Mouse (Mus musculus) liver, embryonic 13.5 days (tissue): ENCODE results near the gene St5. TPM values are rescaled to one million over a fixed set of nuclear protein-coding genes. Genes with fewer than 3 reads are reported as not detected.

Source experiments
- ATAC-seq: fragments of 200-750 bp; cut with Nextera tagmentation; 2 replicates; pipeline ENCODE4 v1.8.0; 2017; ENCODE audit warnings: low read depth, mild to moderate bottlenecking, moderate number of reproducible peaks, moderate library complexity
- DNase-seq: peaks from one replicate; pipeline ENCODE4 v3.0.0; 2022
- H3K27ac ChIP-seq: fragments of 300-500 bp; sonication (generic); 2 replicates; pipeline ENCODE4 v1.5.1; 2015; ENCODE audit warnings: moderate library complexity, mild to moderate bottlenecking, inconsistent platforms
- H3K27me3 ChIP-seq: fragments of 300-500 bp; sonication (generic); 2 replicates; pipeline ENCODE4 v1.6.1; 2015; ENCODE audit warnings: mild to moderate bottlenecking, inconsistent platforms
- H3K36me3 ChIP-seq: fragments of 300-500 bp; sonication (generic); 2 replicates; pipeline ENCODE4 v1.6.1; 2015; ENCODE audit warnings: mild to moderate bottlenecking, inconsistent platforms
- H3K4me1 ChIP-seq: fragments of 300-500 bp; sonication (generic); replicated peaks from 2 replicates; pipeline ENCODE4 v1.6.1; 2015; ENCODE audit warnings: inconsistent platforms
- H3K4me2 ChIP-seq: fragments of 300-500 bp; sonication (generic); 2 replicates; pipeline ENCODE4 v1.6.1; 2015; ENCODE audit warnings: inconsistent platforms, mild to moderate bottlenecking, moderate library complexity
- H3K4me3 ChIP-seq: fragments of 300-500 bp; sonication (generic); replicated peaks from 2 replicates; pipeline ENCODE4 v1.5.1; 2015; ENCODE audit warnings: mild to moderate bottlenecking, inconsistent platforms
- H3K9ac ChIP-seq: fragments of 300-500 bp; sonication (generic); 2 replicates; pipeline ENCODE4 v1.6.1; 2015; ENCODE audit warnings: mild to moderate bottlenecking, inconsistent platforms
- H3K9me3 ChIP-seq: fragments of 300-500 bp; sonication (generic); replicated peaks from 2 replicates; pipeline ENCODE4 v1.6.1; 2016; ENCODE audit warnings: inconsistent platforms
- WGBS: fragments of 180-500 bp; shearing (Covaris S2); methylation state at CpG from one replicate; pipeline ENCODE4 v1.1.7; 2015; ENCODE audit not compliant: insufficient replicate concordance; 5-methylcytosine and 5-hydroxymethylcytosine counted together
- polyA plus RNA-seq: library from polyadenylated mRNA; unstranded; fragments of >200 nt; fragmentation: Nextera tagmentation; extraction: Ambion mirVana; gene quantifications from 2 replicates; pipeline ENCODE4 v1.2.1, GENCODE M21; 2015

The St5 gene
- polyA plus RNA-seq: 16.5 and 20.3 TPM in 2 replicates

DNA sequence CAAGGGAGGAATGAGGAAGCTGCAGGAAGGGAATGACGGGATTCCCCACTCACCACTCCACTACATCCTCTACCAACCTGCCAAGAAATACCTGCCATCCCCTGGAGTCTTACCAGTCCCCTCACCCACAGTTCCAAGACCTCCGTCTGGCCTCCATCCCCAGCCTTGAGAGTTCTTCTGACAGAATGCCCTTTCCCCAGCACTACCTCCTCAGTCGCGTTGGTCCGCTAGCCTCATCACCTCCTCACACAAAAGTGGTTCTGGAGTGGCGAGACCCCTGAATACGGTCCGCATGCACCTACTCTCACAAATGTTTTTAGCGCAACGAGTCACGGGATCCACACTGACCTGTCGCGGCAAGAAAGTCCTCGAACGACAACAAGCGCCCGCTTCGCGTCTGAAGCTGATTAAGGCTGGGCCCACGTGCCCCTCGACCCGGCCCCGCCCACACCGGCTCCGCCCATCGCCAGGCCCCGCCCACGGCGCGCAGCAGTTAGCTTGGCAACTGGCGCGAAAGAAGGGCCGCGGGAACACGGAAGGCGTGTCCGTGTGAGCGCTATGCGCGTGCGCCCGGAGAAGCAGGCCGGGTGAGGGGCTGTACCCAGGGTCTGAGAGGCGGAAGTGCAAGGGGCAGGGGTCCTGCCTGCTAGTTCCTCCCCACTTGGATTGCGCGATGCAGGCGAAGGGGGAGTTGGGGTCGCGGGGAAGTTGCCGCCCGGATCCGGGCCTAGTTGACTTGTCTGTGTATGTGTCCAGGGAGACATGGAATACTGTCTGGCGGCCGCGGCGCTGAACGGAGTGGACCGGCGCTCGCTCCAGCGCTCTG lies at the start of gene St5, which contains the start of gene Akip1:
TSS of gene St5 (minus strand) at position 416 of the 826 bp plus-strand sequence.
TSS of gene Akip1 (plus strand) at position 501 of the 826 bp plus-strand sequence.
- Histone ChIP-seq H3K9me3 (no peaks in the 10 kb centered on the region), H3K4me3 (peak within 1 kb of the TSS; percentile 75), H3K9ac (peak within 1 kb of the TSS; percentile 87), H3K4me2 (peak within 1 kb of the TSS; percentile 82), H3K4me1 (peaks cover 49% of the 10 kb centered on the region), H3K27me3 (no peaks in the 10 kb centered on the region), H3K36me3 (peaks cover 19% of the 10 kb centered on the region), H3K27ac (peak within 1 kb of the TSS; percentile 77)
- peak; percentile 96 for DNase-seq
- peak; percentile 91 for ATAC-seq
- WGBS: under 1% methylated on average over 61 of the region's 61 CpGs

GRCm38 (mm10) chr7:109752008-109752925 lies 48.9 kb upstream of the St5 start, which contains the start of gene Tmem9b:
Gene Tmem9b (minus strand): TSS chr7:109752875.
- Histone ChIP-seq H3K4me3 (peak within 1 kb of the TSS; percentile 76), H3K4me2 (peak within 1 kb of the TSS; percentile 92), H3K9ac (peak within 1 kb of the TSS; percentile 87), H3K27ac (peak within 1 kb of the TSS; percentile 78), H3K4me1 (peaks cover 44% of the 10 kb centered on the region), H3K27me3 (no peaks in the 10 kb centered on the region), H3K36me3 (0 out of 2 replicates have a peak, but pooled peaks cover 7% of the 10 kb centered on the region), H3K9me3 (no peaks in the 10 kb centered on the region)
- under 1% methylated on average over 73 of the region's 74 CpGs for WGBS
- ATAC-seq (peak; percentile 90), DNase-seq (peak; percentile 70)

DNA sequence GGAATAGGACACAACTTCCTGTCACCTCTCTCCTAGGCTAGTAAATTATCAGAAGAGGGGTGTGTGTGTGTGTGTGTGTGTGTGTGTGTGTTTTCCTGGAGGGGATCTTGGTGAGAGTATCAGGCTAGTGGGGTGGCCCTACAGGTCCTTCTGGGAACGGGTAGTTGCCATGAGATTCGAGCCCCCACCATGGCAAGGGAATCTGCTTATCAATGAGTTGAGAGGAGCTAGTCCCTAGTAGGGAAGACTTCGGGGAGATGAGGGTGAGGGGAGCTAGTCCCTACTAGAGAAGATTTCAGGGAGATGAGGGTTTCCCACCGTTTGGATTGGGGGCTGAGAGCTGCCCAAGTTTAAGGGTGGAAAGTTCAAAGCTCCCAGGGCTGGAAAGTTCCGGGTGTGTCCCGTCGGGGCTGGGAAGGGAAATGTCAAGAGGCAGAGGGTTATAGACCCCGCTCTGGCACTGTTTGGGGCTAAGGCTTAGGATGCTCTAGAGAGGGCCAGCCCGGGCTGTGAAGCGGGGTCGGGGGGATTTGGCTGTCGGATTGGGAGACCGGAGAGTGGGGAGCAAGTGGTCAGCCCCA lies 48.1 kb upstream of the St5 start:
- WGBS: 2% methylated on average over 13 of the region's 13 CpGs
- H3K9me3 ChIP-seq: no peaks in the 10 kb centered on the region
- H3K4me3 ChIP-seq: peak overlapping the region; percentile 76
- ATAC-seq: peak; percentile 29
- no peaks in the 10 kb centered on the region for H3K27me3 ChIP-seq
- peak overlapping the region; percentile 92 for H3K4me2 ChIP-seq
- peak overlapping the region; percentile 78 for H3K27ac ChIP-seq
- peaks cover 44% of the 10 kb centered on the region for H3K4me1 ChIP-seq
- 0 out of 2 replicates have a peak, but pooled peaks cover 9% of the 10 kb centered on the region for H3K36me3 ChIP-seq
- no peak for DNase-seq
- H3K9ac ChIP-seq: peak overlapping the region; percentile 87

- Histone ChIP-seq H3K4me1 (peaks cover 18% of the 10 kb centered on the region), H3K36me3 (peaks cover 39% of the 10 kb centered on the region), H3K9me3 (no peaks in the 10 kb centered on the region), H3K4me3 (no peak overlapping the region), H3K9ac (no peak overlapping the region), H3K27me3 (no peaks in the 10 kb centered on the region), H3K4me2 (no peak overlapping the region), H3K27ac (no peak overlapping the region)
- ATAC-seq (no peak), DNase-seq (no peak)
- WGBS: 70% methylated on average over 1 of the region's 1 CpGs
Observed at GRCm38 (mm10) chr7:109747747-109748146, 44.3 kb upstream of the St5 start.

DNA sequence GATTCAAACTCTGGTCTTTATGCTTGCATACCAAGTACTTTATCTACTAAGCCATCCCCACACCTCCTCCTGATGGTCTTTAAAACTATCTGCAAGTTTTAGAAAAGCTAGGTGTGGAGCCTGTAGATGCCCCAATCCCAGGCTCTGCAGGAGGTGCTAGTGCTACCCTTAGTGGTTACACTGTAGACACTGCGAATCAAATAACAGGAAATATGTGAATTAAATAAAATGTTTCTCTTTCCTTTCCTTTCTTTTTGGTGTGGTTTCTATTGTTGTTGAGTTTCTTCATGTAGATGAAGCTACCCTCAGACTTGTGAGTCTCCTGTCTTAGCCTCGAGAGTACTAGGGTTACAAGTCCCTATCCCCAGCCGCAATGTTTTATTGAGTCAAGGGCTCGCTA lies 38.3 kb upstream of the St5 start:
- no peaks in the 10 kb centered on the region for H3K27me3 ChIP-seq
- no peak overlapping the region for H3K27ac ChIP-seq
- 80% methylated on average over 4 of the region's 4 CpGs for WGBS
- no peak overlapping the region for H3K4me2 ChIP-seq
- no peak overlapping the region for H3K4me3 ChIP-seq
- H3K9me3 ChIP-seq: no peaks in the 10 kb centered on the region
- no peak overlapping the region for H3K9ac ChIP-seq
- DNase-seq (no peak), ATAC-seq (no peak)
- peaks cover 55% of the 10 kb centered on the region for H3K36me3 ChIP-seq
- no peaks in the 10 kb centered on the region for H3K4me1 ChIP-seq

DNA sequence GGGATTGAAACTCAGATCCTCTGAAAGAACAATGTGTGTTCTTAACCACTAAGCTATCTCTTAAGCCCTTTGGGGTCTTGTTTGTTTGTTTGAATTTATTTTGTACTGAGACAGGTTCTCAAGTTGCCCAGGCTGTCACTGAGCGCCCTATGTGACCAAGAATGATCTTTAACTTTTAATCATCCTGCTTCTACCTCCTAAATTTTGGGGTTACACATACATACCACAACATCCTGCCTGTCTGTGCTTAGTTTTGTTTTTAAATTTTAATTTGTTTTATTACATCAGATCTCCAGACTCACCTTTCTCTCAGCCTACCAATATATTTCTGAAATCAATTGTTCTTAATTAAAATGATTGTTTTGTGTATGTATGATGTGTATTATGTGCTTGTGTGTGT lies 37.7 kb upstream of the St5 start:
- H3K27ac ChIP-seq: no peak overlapping the region
- no peak overlapping the region for H3K4me3 ChIP-seq
- no peaks in the 10 kb centered on the region for H3K9me3 ChIP-seq
- no peak overlapping the region for H3K9ac ChIP-seq
- no peak overlapping the region for H3K4me2 ChIP-seq
- H3K36me3 ChIP-seq: peaks cover 55% of the 10 kb centered on the region
- ATAC-seq (no peak), DNase-seq (no peak)
- H3K27me3 ChIP-seq: no peaks in the 10 kb centered on the region
- 68% methylated on average over 1 of the region's 1 CpGs for WGBS
- no peaks in the 10 kb centered on the region for H3K4me1 ChIP-seq

- no peaks in the 10 kb centered on the region for H3K9me3 ChIP-seq
- no peak for ATAC-seq
- no peak overlapping the region for H3K27ac ChIP-seq
- H3K4me1 ChIP-seq: no peaks in the 10 kb centered on the region
- WGBS: 68% methylated on average over 5 of the region's 5 CpGs
- no peak overlapping the region for H3K4me3 ChIP-seq
- no peak for DNase-seq
- no peak overlapping the region for H3K9ac ChIP-seq
- no peaks in the 10 kb centered on the region for H3K27me3 ChIP-seq
- H3K4me2 ChIP-seq: no peak overlapping the region
- peaks cover 57% of the 10 kb centered on the region for H3K36me3 ChIP-seq
Observed at GRCm38 (mm10) chr7:109739822-109740370, 36.5 kb upstream of the St5 start.

DNA sequence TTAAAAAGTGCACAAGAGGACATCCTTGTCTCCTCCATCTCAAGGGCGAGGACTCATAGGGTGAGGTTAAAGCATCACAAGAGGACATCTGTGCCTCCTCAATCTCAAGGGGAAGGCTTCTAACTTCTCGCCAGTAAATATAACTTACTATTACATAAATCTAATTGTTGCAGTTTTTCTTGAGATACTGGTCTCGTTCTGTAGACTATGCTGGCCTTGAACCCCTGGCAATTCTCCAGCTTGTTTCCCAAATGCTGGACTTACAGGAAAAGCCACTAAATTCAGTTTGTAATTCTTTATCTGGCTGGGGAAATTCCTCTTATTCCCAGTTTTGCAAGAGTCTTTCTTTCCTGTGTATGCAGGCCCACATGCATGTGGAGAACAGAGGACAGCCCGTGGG lies 31.4 kb upstream of the St5 start:
- H3K27ac ChIP-seq: no peak overlapping the region
- no peak for DNase-seq
- no peaks in the 10 kb centered on the region for H3K4me1 ChIP-seq
- H3K4me3 ChIP-seq: no peak overlapping the region
- 67% methylated on average over 4 of the region's 4 CpGs for WGBS
- no peak for ATAC-seq
- no peaks in the 10 kb centered on the region for H3K9me3 ChIP-seq
- no peaks in the 10 kb centered on the region for H3K27me3 ChIP-seq
- no peak overlapping the region for H3K4me2 ChIP-seq
- H3K36me3 ChIP-seq: peaks cover 33% of the 10 kb centered on the region
- no peak overlapping the region for H3K9ac ChIP-seq

GRCm38 (mm10) chr7:109731626-109732025 lies 28.2 kb upstream of the St5 start, which contains the start of gene Ascl3:
Gene Ascl3 (minus strand): TSS chr7:109731726.
- no peaks in the 10 kb centered on the region for H3K27me3 ChIP-seq
- ATAC-seq: no peak
- 78% methylated on average over 5 of the region's 5 CpGs for WGBS
- H3K4me2 ChIP-seq: no peak within 1 kb of the TSS
- H3K4me3 ChIP-seq: no peak within 1 kb of the TSS
- peaks cover 21% of the 10 kb centered on the region for H3K36me3 ChIP-seq
- H3K9me3 ChIP-seq: no peaks in the 10 kb centered on the region
- no peak for DNase-seq
- H3K9ac ChIP-seq: no peak within 1 kb of the TSS
- H3K27ac ChIP-seq: no peak within 1 kb of the TSS
- H3K4me1 ChIP-seq: no peaks in the 10 kb centered on the region

GRCm38 (mm10) chr7:109723697-109724096 lies 20.3 kb upstream of the St5 start, which contains the start of gene BC051019:
Gene BC051019 (minus strand): TSS chr7:109723850.
- no peak for DNase-seq
- Histone ChIP-seq H3K4me1 (no peaks in the 10 kb centered on the region), H3K27me3 (no peaks in the 10 kb centered on the region), H3K27ac (no peak within 1 kb of the TSS), H3K9me3 (no peaks in the 10 kb centered on the region), H3K36me3 (no peaks in the 10 kb centered on the region), H3K9ac (no peak within 1 kb of the TSS), H3K4me2 (no peak within 1 kb of the TSS), H3K4me3 (no peak within 1 kb of the TSS)
- no peak for ATAC-seq
- 84% methylated on average over 5 of the region's 5 CpGs for WGBS
